Mouse (Mus musculus): ENCODE data around the gene Hist1h2ab. TPM values are rescaled to one million over a fixed set of nuclear protein-coding genes. Genes with fewer than 3 reads are reported as not detected.
"Not testable (repeated sequence)": the region's sequence is repeated elsewhere in the genome, so short reads cannot be mapped to it uniquely, and the experiment has no call there.

The Hist1h2ab gene
- 10.5 and 12.7 TPM in 2 replicates for polyA plus RNA-seq (2015; fragmentation: Nextera tagmentation; extraction: Ambion mirVana)

DNA sequence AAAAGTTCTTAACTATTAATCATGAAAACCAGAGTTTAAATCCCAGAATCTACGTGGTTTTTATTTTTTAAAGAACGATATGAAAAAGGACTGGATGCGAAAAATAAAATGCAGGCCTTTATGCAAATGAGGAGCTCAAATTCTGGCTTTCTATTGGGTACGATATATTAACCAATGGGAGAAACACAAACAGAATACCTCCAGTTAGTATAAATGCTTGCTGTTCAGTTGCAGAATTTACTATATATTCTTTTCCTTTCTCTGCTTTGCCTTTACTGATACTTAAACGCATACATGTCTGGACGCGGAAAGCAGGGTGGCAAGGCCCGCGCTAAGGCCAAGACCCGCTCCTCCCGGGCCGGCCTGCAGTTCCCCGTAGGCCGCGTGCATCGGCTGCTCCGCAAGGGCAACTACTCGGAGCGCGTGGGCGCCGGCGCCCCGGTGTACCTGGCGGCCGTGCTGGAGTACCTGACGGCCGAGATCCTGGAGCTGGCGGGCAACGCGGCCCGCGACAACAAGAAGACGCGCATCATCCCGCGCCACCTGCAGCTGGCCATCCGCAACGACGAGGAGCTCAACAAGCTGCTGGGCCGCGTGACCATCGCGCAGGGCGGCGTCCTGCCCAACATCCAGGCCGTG, at the start of gene Hist1h2ab:
Hist1h2ab (plus strand) TSS at position 288 of the 639 bp plus-strand sequence.
- peak within 1 kb of the TSS; percentile 69 for H3K4me2 ChIP-seq
- H3K27ac ChIP-seq = peak within 1 kb of the TSS; percentile 94
- not testable (repeated sequence) for H3K9me3 ChIP-seq, H3K36me3 ChIP-seq, H3K27me3 ChIP-seq
- peak within 1 kb of the TSS; percentile 67; the same call in 1 of the 2 replicates for H3K9ac ChIP-seq
- WGBS = under 1% methylated on average over 32 of the region's 47 CpGs
- peak within 1 kb of the TSS; percentile 44 for H3K4me3 ChIP-seq
- ATAC-seq (ENCODE audit: low FRiP score) = peak; percentile 62
- H3K4me1 ChIP-seq (replicated peaks) = peaks cover 16% of the 10 kb centered on the region

DNA sequence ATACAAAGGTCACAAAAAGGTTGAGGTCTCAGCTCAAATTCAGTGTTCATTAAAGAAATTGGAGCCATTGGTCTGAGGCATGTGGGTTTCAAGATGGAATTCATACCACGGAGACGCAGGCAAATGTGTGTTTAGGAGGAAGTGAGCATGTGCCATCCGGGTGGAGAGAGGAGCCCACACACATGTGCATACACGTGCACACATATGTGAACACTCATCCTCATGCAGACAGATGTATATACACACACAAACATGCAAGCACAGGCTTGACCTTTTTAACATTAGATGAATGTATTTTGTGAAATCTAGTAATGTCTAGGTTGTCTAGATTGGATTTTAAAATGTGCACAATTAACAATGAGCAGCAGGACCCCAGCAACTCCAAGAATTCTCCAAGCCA, 48.7 kb upstream of the Hist1h2ab start:
- H3K9me3 ChIP-seq = no peaks in the 10 kb centered on the region
- no peaks in the 10 kb centered on the region for H3K36me3 ChIP-seq
- H3K4me1 ChIP-seq (replicated peaks) = peaks cover 11% of the 10 kb centered on the region
- H3K27me3 ChIP-seq = no peaks in the 10 kb centered on the region
- no peak overlapping the region for H3K27ac ChIP-seq
- 91% methylated on average over 4 of the region's 4 CpGs for WGBS
- no peak overlapping the region for H3K9ac ChIP-seq
- H3K4me2 ChIP-seq = no peak overlapping the region
- no peak overlapping the region for H3K4me3 ChIP-seq
- no peak for ATAC-seq (ENCODE audit: low FRiP score)

DNA sequence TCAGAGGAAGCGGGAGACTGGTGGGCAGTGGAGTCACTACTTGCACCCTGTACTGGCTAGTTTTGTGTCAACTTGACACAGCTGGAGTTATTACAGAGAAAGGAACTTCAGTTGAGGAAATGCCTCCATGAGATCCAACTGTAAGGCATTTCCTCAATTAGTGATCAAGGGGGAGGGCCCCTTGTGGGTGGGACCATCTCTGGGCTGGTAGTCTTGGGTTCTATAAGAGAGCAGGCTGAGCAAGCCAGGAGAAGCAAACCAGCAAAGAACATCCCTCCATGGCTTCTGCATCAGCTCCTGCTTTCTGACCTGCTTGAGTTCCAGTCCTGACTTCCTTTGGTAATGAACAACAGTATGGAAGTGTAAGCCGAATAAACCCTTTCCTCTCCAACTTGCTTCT, 48.1 kb upstream of the Hist1h2ab start:
- not testable (repeated sequence) for ATAC-seq (ENCODE audit: low FRiP score); H3K27me3 ChIP-seq; H3K9ac ChIP-seq; H3K4me1 ChIP-seq (replicated peaks); H3K36me3 ChIP-seq; H3K9me3 ChIP-seq; H3K27ac ChIP-seq; H3K4me3 ChIP-seq; H3K4me2 ChIP-seq
- 83% methylated on average over 2 of the region's 2 CpGs for WGBS

DNA sequence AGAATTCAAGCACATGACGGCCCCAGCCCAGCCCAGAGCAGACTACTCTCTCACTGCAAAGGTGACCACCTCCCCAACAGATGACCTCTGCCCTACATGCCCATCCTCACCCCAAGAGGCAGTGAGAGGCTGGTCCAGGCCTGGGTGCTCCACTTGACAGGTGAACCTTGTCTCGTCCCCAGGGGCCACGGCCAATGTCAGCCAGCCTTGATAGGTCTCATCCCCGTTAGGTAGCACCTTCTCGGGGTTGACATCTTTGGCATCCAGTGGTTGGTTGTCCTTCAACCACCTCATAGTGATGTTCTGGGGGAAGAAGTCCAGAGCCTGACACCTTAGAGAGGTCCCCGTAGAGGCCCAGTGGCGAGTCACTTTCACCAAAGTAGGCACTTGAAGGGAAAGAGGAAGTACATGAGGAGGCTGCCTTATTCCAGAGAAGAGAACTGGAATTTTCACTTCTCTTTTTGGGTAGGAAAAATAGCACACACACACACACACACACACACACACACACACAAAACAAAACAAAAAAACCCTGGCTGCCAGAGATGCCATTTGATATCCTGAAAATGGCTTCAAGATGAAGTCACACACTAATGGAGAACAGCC, 45.1 kb upstream of the Hist1h2ab start:
- Histone ChIP-seq H3K27me3 (0 out of 2 replicates have a peak, but pooled peaks cover 5% of the 10 kb centered on the region), H3K4me2 (no peak overlapping the region), H3K27ac (no peak overlapping the region), H3K4me3 (no peak overlapping the region), H3K9ac (no peak overlapping the region), H3K4me1 (replicated peaks) (peaks cover 14% of the 10 kb centered on the region), H3K9me3 (no peaks in the 10 kb centered on the region), H3K36me3 (no peaks in the 10 kb centered on the region)
- ATAC-seq (ENCODE audit: low FRiP score) = no peak
- WGBS = 95% methylated on average over 7 of the region's 7 CpGs

DNA sequence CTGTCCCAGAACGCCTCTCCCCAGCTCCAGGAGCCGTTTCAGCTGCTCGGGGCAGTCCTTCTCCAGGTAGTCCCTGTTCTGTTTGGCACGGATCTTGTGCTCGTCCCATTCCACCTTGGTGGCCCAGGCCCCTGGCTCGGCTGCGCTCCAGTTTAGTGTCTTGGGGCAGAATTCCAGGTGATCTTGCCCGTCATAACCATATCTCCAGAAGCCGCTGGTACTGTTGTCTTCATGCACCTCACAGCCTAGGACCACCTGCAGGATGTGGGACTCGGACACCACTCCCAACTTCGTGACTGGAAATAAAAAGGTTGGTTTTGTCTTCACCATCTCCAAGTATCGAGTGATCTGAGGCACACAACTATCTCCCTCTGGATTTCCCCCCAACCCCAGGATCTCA, 44.2 kb upstream of the Hist1h2ab start:
- peaks cover 14% of the 10 kb centered on the region for H3K4me1 ChIP-seq (replicated peaks)
- no peaks in the 10 kb centered on the region for H3K36me3 ChIP-seq
- H3K4me2 ChIP-seq = no peak overlapping the region
- H3K27ac ChIP-seq = no peak overlapping the region
- H3K9me3 ChIP-seq = no peaks in the 10 kb centered on the region
- H3K27me3 ChIP-seq = peaks cover 10% of the 10 kb centered on the region; the same call in 1 of the 2 replicates
- no peak for ATAC-seq (ENCODE audit: low FRiP score)
- 96% methylated on average over 12 of the region's 12 CpGs for WGBS
- no peak overlapping the region for H3K9ac ChIP-seq
- H3K4me3 ChIP-seq = no peak overlapping the region

DNA sequence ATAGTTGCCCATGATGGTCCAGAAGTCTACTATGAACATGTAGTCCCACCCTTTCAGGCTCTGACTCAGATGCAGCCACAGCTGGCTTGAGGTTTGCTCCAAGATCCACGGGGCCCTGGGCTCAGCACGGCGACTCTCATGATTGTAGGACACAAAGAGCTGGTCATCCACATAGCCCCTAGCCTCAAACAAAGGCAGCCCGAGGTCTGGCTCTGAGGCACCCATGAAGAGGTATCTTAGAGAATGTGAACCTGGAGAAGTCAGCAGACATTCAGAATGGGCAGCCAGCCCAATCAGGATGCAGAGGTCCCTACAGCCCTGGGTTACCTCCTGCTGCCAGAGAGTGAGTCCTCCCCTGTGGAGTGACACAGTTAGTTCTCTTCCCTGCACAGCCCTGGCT, 42.9 kb upstream of the Hist1h2ab start:
- WGBS = 89% methylated on average over 4 of the region's 4 CpGs
- H3K4me2 ChIP-seq = no peak overlapping the region
- H3K9ac ChIP-seq = no peak overlapping the region
- peaks cover 14% of the 10 kb centered on the region for H3K4me1 ChIP-seq (replicated peaks)
- no peaks in the 10 kb centered on the region for H3K36me3 ChIP-seq
- H3K27ac ChIP-seq = no peak overlapping the region
- no peaks in the 10 kb centered on the region for H3K9me3 ChIP-seq
- no peak overlapping the region for H3K4me3 ChIP-seq
- H3K27me3 ChIP-seq = peaks cover 10% of the 10 kb centered on the region; the same call in 1 of the 2 replicates
- ATAC-seq (ENCODE audit: low FRiP score) = no peak

DNA sequence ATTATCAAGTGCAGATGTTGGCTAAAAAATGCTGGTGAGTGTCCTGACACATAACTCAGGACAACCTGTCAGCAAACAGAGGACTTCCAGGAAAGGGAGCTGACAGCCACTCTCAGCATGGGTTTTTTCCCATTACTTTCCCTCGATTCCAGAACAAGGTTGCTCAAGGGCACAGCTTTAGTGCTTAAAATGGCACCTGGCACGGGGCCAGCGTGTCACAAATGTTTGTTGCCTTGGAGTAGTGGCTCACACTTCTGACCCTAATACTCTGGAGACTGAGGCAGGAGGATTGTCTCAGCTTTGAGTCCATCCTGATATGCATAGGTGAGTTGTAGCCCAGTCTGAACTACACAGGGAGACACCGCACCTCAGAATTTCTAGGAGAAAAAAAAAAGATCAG, 42.3 kb upstream of the Hist1h2ab start:
- peaks cover 14% of the 10 kb centered on the region for H3K4me1 ChIP-seq (replicated peaks)
- H3K27me3 ChIP-seq = peaks cover 10% of the 10 kb centered on the region; the same call in 1 of the 2 replicates
- ATAC-seq (ENCODE audit: low FRiP score) = no peak
- WGBS = 83% methylated on average over 4 of the region's 4 CpGs
- H3K27ac ChIP-seq = no peak overlapping the region
- no peaks in the 10 kb centered on the region for H3K36me3 ChIP-seq
- no peak overlapping the region for H3K9ac ChIP-seq
- no peaks in the 10 kb centered on the region for H3K9me3 ChIP-seq
- H3K4me2 ChIP-seq = no peak overlapping the region
- no peak overlapping the region for H3K4me3 ChIP-seq

DNA sequence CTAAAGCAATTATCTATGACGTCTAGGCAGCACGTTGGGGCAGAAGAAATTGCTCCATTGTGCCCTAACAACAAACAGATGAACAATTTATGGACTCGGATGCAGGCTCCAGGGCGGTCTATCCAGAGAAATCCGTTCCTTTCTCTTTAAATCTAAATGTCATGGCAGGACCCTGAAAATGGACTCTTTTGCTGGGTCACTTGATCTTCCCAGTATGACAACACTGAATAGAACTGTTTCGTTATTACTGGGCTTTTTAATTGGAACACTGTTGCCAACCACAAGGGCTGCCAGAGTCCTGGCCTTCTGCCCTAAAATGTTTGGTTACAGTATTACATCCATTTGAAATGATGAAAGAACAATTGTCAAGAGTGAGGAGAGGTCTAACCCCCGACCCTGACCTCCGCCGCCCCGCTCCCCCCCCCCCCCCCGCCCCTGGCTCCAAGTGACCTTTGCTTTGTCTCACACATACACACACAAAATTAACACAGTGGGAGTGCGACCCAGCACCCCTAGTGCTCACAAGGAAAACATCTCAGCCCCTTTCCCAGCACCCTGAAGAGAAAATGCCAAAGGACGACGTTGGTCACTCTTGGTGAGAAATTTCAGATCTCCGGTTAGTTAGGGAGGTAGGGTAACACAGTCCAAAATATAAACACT, 41.1 kb upstream of the Hist1h2ab start:
- 9% methylated on average over 14 of the region's 15 CpGs for WGBS
- ATAC-seq (ENCODE audit: low FRiP score) = no peak
- Histone ChIP-seq H3K27ac (no peak overlapping the region), H3K9ac (peak overlapping the region; percentile 62; the same call in 1 of the 2 replicates), H3K9me3 (no peaks in the 10 kb centered on the region), H3K4me1 (replicated peaks) (peaks cover 14% of the 10 kb centered on the region), H3K27me3 (peaks cover 10% of the 10 kb centered on the region; the same call in 1 of the 2 replicates), H3K4me3 (peak overlapping the region; percentile 38), H3K4me2 (peak overlapping the region; percentile 59), H3K36me3 (no peaks in the 10 kb centered on the region)

DNA sequence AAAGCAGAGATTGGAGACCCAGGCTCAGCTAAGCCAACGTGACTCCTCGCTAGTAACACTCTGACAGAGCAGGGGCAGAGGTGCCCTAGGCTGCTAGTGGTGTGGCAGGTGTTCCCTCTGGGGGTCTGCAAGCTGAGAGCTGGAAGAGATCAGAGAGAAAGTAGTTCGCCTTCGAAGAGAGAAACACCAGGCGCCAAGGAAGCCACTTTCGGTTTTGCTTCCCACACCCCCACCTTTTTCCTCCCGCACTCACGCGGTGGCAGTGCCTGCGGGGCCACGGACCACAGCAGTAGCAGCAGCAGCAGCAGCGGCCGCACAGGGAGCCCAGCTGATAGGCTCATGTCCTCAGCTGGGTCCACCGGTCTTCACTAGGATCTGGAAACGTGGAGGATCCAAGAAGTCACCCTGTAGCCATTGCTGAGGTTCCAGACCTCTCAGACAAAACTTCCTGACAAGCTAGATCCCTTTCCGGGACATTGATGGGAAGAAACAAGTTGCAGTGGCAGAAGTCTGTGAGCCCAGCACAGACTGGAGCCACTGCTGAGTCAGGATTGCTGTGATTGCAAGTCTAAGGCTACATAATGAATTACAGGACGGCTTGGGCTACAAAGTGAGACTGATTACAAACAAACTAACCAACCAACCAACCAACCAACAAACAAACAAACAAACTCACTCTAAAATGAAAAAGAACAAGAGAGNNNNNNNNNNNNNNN, 40.4 kb upstream of the Hist1h2ab start, which contains the start of gene Hfe:
Hfe (minus strand) TSS at position 481 of the 716 bp plus-strand sequence.
- Histone ChIP-seq H3K27me3 (peaks cover 10% of the 10 kb centered on the region; the same call in 1 of the 2 replicates), H3K4me2 (peak within 1 kb of the TSS; percentile 59), H3K9me3 (no peaks in the 10 kb centered on the region), H3K4me3 (peak within 1 kb of the TSS; percentile 38), H3K4me1 (replicated peaks) (peaks cover 14% of the 10 kb centered on the region), H3K36me3 (no peaks in the 10 kb centered on the region), H3K9ac (peak within 1 kb of the TSS; percentile 62; the same call in 1 of the 2 replicates), H3K27ac (no peak within 1 kb of the TSS)
- 5% methylated on average over 17 of the region's 17 CpGs for WGBS
- no peak for ATAC-seq (ENCODE audit: low FRiP score)

DNA sequence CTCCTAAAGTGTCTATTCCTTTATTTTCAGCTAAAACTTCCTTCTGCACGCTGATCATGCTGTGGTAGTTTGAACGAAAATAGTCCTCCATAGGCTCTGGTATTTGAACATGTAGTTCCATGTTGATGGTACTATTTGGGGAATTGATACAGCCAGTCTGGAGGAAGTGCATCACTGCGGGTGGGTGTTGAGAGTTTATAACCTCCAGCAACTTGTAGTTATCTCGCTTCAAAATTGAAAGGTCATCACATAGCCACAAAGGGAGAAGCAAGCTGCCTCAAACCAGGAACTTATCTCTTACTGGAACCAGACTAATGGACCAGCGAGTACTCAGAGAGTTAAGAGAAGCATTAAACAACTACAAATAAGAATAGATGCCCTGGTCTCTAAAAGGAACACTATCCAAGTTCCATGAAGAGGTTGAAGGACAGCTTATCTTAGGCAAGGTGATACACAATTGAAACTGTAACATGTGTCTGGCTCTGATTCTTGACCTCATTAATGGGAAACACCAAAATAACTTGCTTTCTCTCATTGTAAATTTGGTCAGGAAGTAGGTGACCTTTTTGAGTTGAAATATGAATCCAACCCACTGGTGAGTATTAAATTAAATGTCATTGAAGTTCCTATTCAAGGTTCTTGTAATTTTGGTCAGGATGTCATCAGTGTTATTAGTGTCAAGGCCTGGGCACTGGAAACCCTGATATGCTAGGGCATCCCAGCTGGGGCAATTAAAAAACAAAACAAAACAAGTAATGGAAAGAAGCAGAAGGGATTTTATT, 34.5 kb upstream of the Hist1h2ab start:
- Histone ChIP-seq H3K9ac (no peak overlapping the region), H3K36me3 (no peaks in the 10 kb centered on the region), H3K27me3 (peaks cover 2% of the 10 kb centered on the region; the same call in 1 of the 2 replicates), H3K4me3 (no peak overlapping the region), H3K27ac (no peak overlapping the region), H3K9me3 (no peaks in the 10 kb centered on the region), H3K4me1 (replicated peaks) (no peaks in the 10 kb centered on the region), H3K4me2 (no peak overlapping the region)
- ATAC-seq (ENCODE audit: low FRiP score) = no peak
- 92% methylated on average over 5 of the region's 5 CpGs for WGBS

DNA sequence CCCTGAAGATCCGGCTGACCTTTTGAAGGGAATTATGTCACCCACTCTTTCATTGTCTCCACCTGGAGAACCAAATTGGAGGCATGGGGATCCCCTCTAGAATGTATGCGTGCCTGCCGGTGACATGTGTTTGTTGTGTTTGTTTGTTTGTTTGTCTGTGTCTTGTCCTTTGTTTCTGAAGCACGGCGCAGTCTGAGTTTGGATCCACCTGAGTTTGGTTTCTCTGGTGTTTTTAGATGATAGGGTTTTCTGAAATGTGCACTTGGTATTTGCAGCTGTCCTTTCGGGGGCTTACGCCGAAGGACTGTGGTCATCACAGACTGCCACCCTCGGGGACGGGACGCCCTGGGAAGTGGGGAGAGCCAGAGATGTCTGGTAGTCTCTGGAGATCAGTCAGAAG, 33.8 kb upstream of the Hist1h2ab start:
- WGBS = 54% methylated on average over 11 of the region's 11 CpGs
- Histone ChIP-seq H3K4me2 (no peak overlapping the region), H3K27ac (no peak overlapping the region), H3K4me3 (no peak overlapping the region), H3K36me3 (no peaks in the 10 kb centered on the region), H3K4me1 (replicated peaks) (no peaks in the 10 kb centered on the region), H3K27me3 (no peaks in the 10 kb centered on the region), H3K9me3 (no peaks in the 10 kb centered on the region), H3K9ac (no peak overlapping the region)
- ATAC-seq (ENCODE audit: low FRiP score) = no peak
